Mouse (Mus musculus): ENCODE measurements around the gene Iqgap1. TPM values are rescaled to one million over a fixed set of nuclear protein-coding genes. Genes with fewer than 3 reads are reported as not detected.

Gene Iqgap1
- polyA plus RNA-seq, 1 experiment, result 35.5 TPM

GRCm38 (mm10) chr7:80828146-80828860 is 2.5 kb upstream of the Iqgap1 start:
- H3K4me3 ChIP-seq (ENCODE audit: control insufficient read depth, low read depth, low read length), result no peak overlapping the region
- no peaks in the 10 kb centered on the region for H3K36me3 ChIP-seq (ENCODE audit: control insufficient read depth, insufficient read depth, low read length)
- H3K27ac ChIP-seq (ENCODE audit: control insufficient read depth, insufficient read depth, low read depth, low read length), result no peak overlapping the region
- H3K27me3 ChIP-seq (ENCODE audit: control insufficient read depth, insufficient read depth, low read length), result no peaks in the 10 kb centered on the region
- TF ChIP-seq CTCF (IDR thresholded peaks at IDR 0.05; ENCODE audit: control insufficient read depth, insufficient read depth, insufficient replicate concordance, low read depth, low read length) (no peak), POLR2A (IDR thresholded peaks at IDR 0.05; ENCODE audit: control insufficient read depth, low read depth, low read length) (no peak)
- peaks cover 3% of the 10 kb centered on the region; the same call in 1 of the 2 replicates for H3K4me1 ChIP-seq (ENCODE audit: control insufficient read depth, insufficient read depth, low read length)

GRCm38 (mm10) chr7:80823875-80824682 is 1.7 kb downstream of the Iqgap1 start:
- no peaks in the 10 kb centered on the region for H3K36me3 ChIP-seq (ENCODE audit: control insufficient read depth, insufficient read depth, low read length)
- H3K27ac ChIP-seq (ENCODE audit: control insufficient read depth, insufficient read depth, low read depth, low read length), result no peak overlapping the region
- TF ChIP-seq CTCF (IDR thresholded peaks at IDR 0.05; ENCODE audit: control insufficient read depth, insufficient read depth, insufficient replicate concordance, low read depth, low read length), result no peak
- TF ChIP-seq POLR2A (IDR thresholded peaks at IDR 0.05; ENCODE audit: control insufficient read depth, low read depth, low read length), result no peak
- H3K4me3 ChIP-seq (ENCODE audit: control insufficient read depth, low read depth, low read length), result no peak overlapping the region
- H3K27me3 ChIP-seq (ENCODE audit: control insufficient read depth, insufficient read depth, low read length), result no peaks in the 10 kb centered on the region
- H3K4me1 ChIP-seq (ENCODE audit: control insufficient read depth, insufficient read depth, low read length), result no peaks in the 10 kb centered on the region

GRCm38 (mm10) chr7:80823267-80823666 is 2.5 kb downstream of the Iqgap1 start:
- Histone ChIP-seq H3K36me3 (ENCODE audit: control insufficient read depth, insufficient read depth, low read length) (no peaks in the 10 kb centered on the region), H3K27me3 (ENCODE audit: control insufficient read depth, insufficient read depth, low read length) (no peaks in the 10 kb centered on the region), H3K4me1 (ENCODE audit: control insufficient read depth, insufficient read depth, low read length) (no peaks in the 10 kb centered on the region), H3K27ac (ENCODE audit: control insufficient read depth, insufficient read depth, low read depth, low read length) (no peak overlapping the region), H3K4me3 (ENCODE audit: control insufficient read depth, low read depth, low read length) (no peak overlapping the region)
- TF ChIP-seq POLR2A (IDR thresholded peaks at IDR 0.05; ENCODE audit: control insufficient read depth, low read depth, low read length) (no peak), CTCF (IDR thresholded peaks at IDR 0.05; ENCODE audit: control insufficient read depth, insufficient read depth, insufficient replicate concordance, low read depth, low read length) (no peak)

GRCm38 (mm10) chr7:80820838-80821237 is 4.9 kb downstream of the Iqgap1 start:
- no peak overlapping the region for H3K4me3 ChIP-seq (ENCODE audit: control insufficient read depth, low read depth, low read length)
- no peaks in the 10 kb centered on the region for H3K36me3 ChIP-seq (ENCODE audit: control insufficient read depth, insufficient read depth, low read length)
- no peaks in the 10 kb centered on the region for H3K27me3 ChIP-seq (ENCODE audit: control insufficient read depth, insufficient read depth, low read length)
- no peaks in the 10 kb centered on the region for H3K4me1 ChIP-seq (ENCODE audit: control insufficient read depth, insufficient read depth, low read length)
- H3K27ac ChIP-seq (ENCODE audit: control insufficient read depth, insufficient read depth, low read depth, low read length), result no peak overlapping the region
- TF ChIP-seq CTCF (IDR thresholded peaks at IDR 0.05; ENCODE audit: control insufficient read depth, insufficient read depth, insufficient replicate concordance, low read depth, low read length), result no peak
- no peak for TF ChIP-seq POLR2A (IDR thresholded peaks at IDR 0.05; ENCODE audit: control insufficient read depth, low read depth, low read length)

GRCm38 (mm10) chr7:80816641-80817040 is 9.1 kb downstream of the Iqgap1 start:
- TF ChIP-seq POLR2A (IDR thresholded peaks at IDR 0.05; ENCODE audit: control insufficient read depth, low read depth, low read length) (no peak), CTCF (IDR thresholded peaks at IDR 0.05; ENCODE audit: control insufficient read depth, insufficient read depth, insufficient replicate concordance, low read depth, low read length) (no peak)
- H3K27me3 ChIP-seq (ENCODE audit: control insufficient read depth, insufficient read depth, low read length), result no peaks in the 10 kb centered on the region
- H3K27ac ChIP-seq (ENCODE audit: control insufficient read depth, insufficient read depth, low read depth, low read length), result no peak overlapping the region
- no peak overlapping the region for H3K4me3 ChIP-seq (ENCODE audit: control insufficient read depth, low read depth, low read length)
- no peaks in the 10 kb centered on the region for H3K36me3 ChIP-seq (ENCODE audit: control insufficient read depth, insufficient read depth, low read length)
- no peaks in the 10 kb centered on the region for H3K4me1 ChIP-seq (ENCODE audit: control insufficient read depth, insufficient read depth, low read length)

- H3K36me3 ChIP-seq (ENCODE audit: control insufficient read depth, insufficient read depth, low read length), result no peaks in the 10 kb centered on the region
- TF ChIP-seq POLR2A (IDR thresholded peaks at IDR 0.05; ENCODE audit: control insufficient read depth, low read depth, low read length), result no peak
- H3K4me3 ChIP-seq (ENCODE audit: control insufficient read depth, low read depth, low read length), result no peak overlapping the region
Measured at GRCm38 (mm10) chr7:80813397-80813796, 12.4 kb downstream of the Iqgap1 start.

GRCm38 (mm10) chr7:80806331-80806730 is 19.4 kb downstream of the Iqgap1 start:
- TF ChIP-seq POLR2A (IDR thresholded peaks at IDR 0.05; ENCODE audit: control insufficient read depth, low read depth, low read length), result no peak
- TF ChIP-seq CTCF (IDR thresholded peaks at IDR 0.05; ENCODE audit: control insufficient read depth, insufficient read depth, insufficient replicate concordance, low read depth, low read length), result no peak

More at GRCm38 (mm10) chr7:80813397-80813796, 12.4 kb downstream of the Iqgap1 start:
- Histone ChIP-seq H3K27ac (ENCODE audit: control insufficient read depth, insufficient read depth, low read depth, low read length) (no peak overlapping the region), H3K4me1 (ENCODE audit: control insufficient read depth, insufficient read depth, low read length) (no peaks in the 10 kb centered on the region), H3K27me3 (ENCODE audit: control insufficient read depth, insufficient read depth, low read length) (no peaks in the 10 kb centered on the region)

More at GRCm38 (mm10) chr7:80806331-80806730, 19.4 kb downstream of the Iqgap1 start:
- H3K36me3 ChIP-seq (ENCODE audit: control insufficient read depth, insufficient read depth, low read length), result no peaks in the 10 kb centered on the region
- H3K27ac ChIP-seq (ENCODE audit: control insufficient read depth, insufficient read depth, low read depth, low read length), result no peak overlapping the region
- peaks cover 2% of the 10 kb centered on the region for H3K4me1 ChIP-seq (ENCODE audit: control insufficient read depth, insufficient read depth, low read length)
- no peaks in the 10 kb centered on the region for H3K27me3 ChIP-seq (ENCODE audit: control insufficient read depth, insufficient read depth, low read length)
- no peak overlapping the region for H3K4me3 ChIP-seq (ENCODE audit: control insufficient read depth, low read depth, low read length)

All from testis, adult 2 months (tissue).